Mouse (Mus musculus) lung, postnatal 0 days (tissue): Measurements from ENCODE around the gene Sox5. TPM values are rescaled to one million over a fixed set of nuclear protein-coding genes. Genes with fewer than 3 reads are reported as not detected.

Experiments used
- ATAC-seq: fragments of 200-750 bp; cut with Nextera tagmentation; 2 replicates; pipeline ENCODE4 v1.8.0; 2017; ENCODE audit warnings: moderate library complexity
- DNase-seq: peaks from one replicate; pipeline ENCODE4 v3.0.0-alpha.2; 2016; ENCODE audit warnings: low spot score
- H3K27ac ChIP-seq: fragments of 300-500 bp; sonication (generic); 2 replicates; pipeline ENCODE4 v1.5.1; 2014; ENCODE audit warnings: antibody characterized with exemption, mild to moderate bottlenecking, low read length, mixed read lengths
- H3K27me3 ChIP-seq: fragments of 300-500 bp; sonication (generic); replicated peaks from 2 replicates; pipeline ENCODE4 v1.6.1; 2014; ENCODE audit warnings: low read length, mixed read lengths; ENCODE audit not compliant: insufficient read depth
- H3K36me3 ChIP-seq: fragments of 300-500 bp; sonication (generic); 2 replicates; pipeline ENCODE4 v1.6.1; 2014; ENCODE audit warnings: low read length, mixed read lengths; ENCODE audit not compliant: insufficient read depth
- H3K4me1 ChIP-seq: fragments of 300-500 bp; sonication (generic); 2 replicates; pipeline ENCODE4 v1.6.1; 2014; ENCODE audit warnings: antibody characterized with exemption, low read depth, low read length, mixed read lengths; ENCODE audit not compliant: insufficient read depth
- H3K4me2 ChIP-seq: fragments of 300-500 bp; sonication (generic); replicated peaks from 2 replicates; pipeline ENCODE4 v1.6.1; 2014; ENCODE audit warnings: low read depth, mild to moderate bottlenecking, low read length, moderate library complexity, mixed read lengths
- H3K4me3 ChIP-seq: fragments of 300-500 bp; sonication (generic); 2 replicates; pipeline ENCODE4 v1.5.1; 2014; ENCODE audit warnings: low read depth, low read length
- H3K9ac ChIP-seq: fragments of 300-500 bp; sonication (generic); replicated peaks from 2 replicates; pipeline ENCODE4 v1.6.1; 2014; ENCODE audit warnings: low read depth, mild to moderate bottlenecking
- H3K9me3 ChIP-seq: fragments of 300-500 bp; sonication (generic); 2 replicates; pipeline ENCODE4 v1.6.1; 2016; ENCODE audit warnings: low read length, mixed read lengths
- CTCF ChIP-seq: IDR thresholded peaks from 2 replicates; pipeline ENCODE4 v1.5.1; 2016; ENCODE audit warnings: antibody characterized with exemption, mild to moderate bottlenecking
- EP300 ChIP-seq: IDR thresholded peaks from 2 replicates; pipeline ENCODE4 v1.6.1; 2016; ENCODE audit warnings: antibody characterized with exemption, mild to moderate bottlenecking, control low read depth
- WGBS: fragments of 180-500 bp; shearing (Covaris S2); extraction: QIAGEN DNeasy Blood & Tissue Kit; methylation state at CpG from one replicate; pipeline ENCODE4 v1.1.7; 2014; 5-methylcytosine and 5-hydroxymethylcytosine counted together
- polyA plus RNA-seq: library from polyadenylated mRNA; unstranded; fragments of >200 nt; fragmentation: Nextera tagmentation; extraction: Ambion mirVana; gene quantifications from 2 replicates; pipeline ENCODE4 v1.2.1, GENCODE M21; 2015

Sox5 gene
- polyA plus RNA-seq, 1 experiment from 2014 or later: 9.8 TPM

DNA sequence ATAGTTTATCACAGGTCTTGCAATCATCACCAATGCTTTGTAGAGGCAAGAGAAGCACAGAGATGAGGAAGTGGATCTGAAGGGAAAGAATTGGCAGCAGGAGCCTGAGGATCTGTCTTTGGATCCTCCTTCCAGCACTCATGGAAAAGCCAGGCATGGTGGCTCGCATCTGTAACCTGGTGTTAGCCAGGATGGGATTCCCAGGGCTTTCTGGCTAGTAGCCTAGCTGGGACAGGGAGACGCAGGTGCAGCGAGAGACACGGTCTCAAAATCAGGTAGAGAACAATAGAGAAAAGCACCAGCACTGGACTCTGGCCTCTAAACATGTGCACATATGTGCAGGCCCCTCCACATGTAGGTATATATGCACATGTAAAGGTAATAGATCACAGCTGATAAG is 330.1 kb downstream of the Sox5 start:
- no peak for TF ChIP-seq CTCF
- TF ChIP-seq EP300: no peak
- 84% methylated on average over 4 of the region's 4 CpGs for WGBS
- Histone ChIP-seq H3K4me3 (no peak overlapping the region), H3K9me3 (no peaks in the 10 kb centered on the region), H3K4me2 (no peak overlapping the region), H3K9ac (no peak overlapping the region), H3K27me3 (no peaks in the 10 kb centered on the region), H3K4me1 (no peaks in the 10 kb centered on the region), H3K27ac (no peak overlapping the region), H3K36me3 (no peaks in the 10 kb centered on the region)
- ATAC-seq (no peak), DNase-seq (no peak)

DNA sequence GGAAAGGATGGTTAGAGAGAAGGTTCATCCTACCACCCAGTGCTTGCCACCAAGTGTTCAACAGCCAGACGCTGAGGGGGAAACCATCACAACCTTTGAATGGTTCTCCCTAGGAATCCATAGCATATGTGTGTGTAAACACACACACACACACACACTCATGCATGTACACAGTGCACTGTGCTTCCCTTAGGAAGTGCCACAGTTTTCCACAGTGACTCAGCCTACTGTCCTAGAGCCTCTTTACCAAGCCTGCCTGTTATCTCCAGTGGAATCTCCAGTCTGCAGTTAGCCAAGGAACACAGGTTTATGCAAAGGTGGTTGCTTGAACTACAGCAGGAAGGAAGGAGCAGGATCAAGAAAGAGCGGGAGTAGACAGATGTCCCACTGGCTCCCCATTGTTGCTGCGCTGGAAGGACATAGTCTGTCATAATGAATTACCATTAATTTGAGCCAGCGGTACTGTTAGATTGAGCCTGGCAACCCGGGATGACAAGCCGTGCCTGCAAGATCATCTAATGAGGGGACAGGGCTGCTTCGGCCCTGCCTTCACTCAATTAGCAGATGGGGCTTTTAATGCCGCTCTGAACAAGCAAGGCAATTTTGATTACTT is 335.9 kb downstream of the Sox5 start:
- no peak overlapping the region for H3K27ac ChIP-seq
- TF ChIP-seq EP300 (no peak), CTCF (no peak)
- DNase-seq: no peak
- H3K27me3 ChIP-seq: no peaks in the 10 kb centered on the region
- 67% methylated on average over 8 of the region's 8 CpGs for WGBS
- ATAC-seq: no peak
- no peaks in the 10 kb centered on the region for H3K4me1 ChIP-seq
- H3K4me3 ChIP-seq: no peak overlapping the region
- no peaks in the 10 kb centered on the region for H3K36me3 ChIP-seq
- no peaks in the 10 kb centered on the region for H3K9me3 ChIP-seq
- no peak overlapping the region for H3K4me2 ChIP-seq
- no peak overlapping the region for H3K9ac ChIP-seq

DNA sequence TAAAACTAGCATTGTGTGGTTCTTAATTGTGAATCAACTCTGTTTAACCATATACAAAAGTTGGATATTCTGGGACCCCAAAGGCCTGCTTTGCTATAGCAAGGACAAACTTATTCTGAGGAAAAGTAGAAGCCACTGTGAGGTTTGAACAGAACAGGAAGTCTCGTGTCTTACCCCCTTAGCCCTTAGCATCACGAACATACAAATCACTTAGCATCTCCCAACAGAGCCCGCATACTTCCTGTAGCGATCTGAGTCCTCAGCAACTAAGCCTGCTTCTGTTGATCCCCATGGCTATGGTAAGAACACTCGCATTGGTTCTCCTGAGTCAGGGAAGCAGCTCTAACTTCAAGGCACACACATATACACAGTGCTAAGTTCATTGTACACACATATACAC is 337.4 kb downstream of the Sox5 start:
- WGBS: 67% methylated on average over 5 of the region's 5 CpGs
- H3K4me1 ChIP-seq: no peaks in the 10 kb centered on the region
- no peak for ATAC-seq
- H3K4me2 ChIP-seq: no peak overlapping the region
- no peak overlapping the region for H3K4me3 ChIP-seq
- no peak for TF ChIP-seq EP300
- no peak for TF ChIP-seq CTCF
- no peaks in the 10 kb centered on the region for H3K9me3 ChIP-seq
- H3K27me3 ChIP-seq: no peaks in the 10 kb centered on the region
- no peak overlapping the region for H3K27ac ChIP-seq
- H3K9ac ChIP-seq: no peak overlapping the region
- no peak for DNase-seq
- H3K36me3 ChIP-seq: no peaks in the 10 kb centered on the region

DNA sequence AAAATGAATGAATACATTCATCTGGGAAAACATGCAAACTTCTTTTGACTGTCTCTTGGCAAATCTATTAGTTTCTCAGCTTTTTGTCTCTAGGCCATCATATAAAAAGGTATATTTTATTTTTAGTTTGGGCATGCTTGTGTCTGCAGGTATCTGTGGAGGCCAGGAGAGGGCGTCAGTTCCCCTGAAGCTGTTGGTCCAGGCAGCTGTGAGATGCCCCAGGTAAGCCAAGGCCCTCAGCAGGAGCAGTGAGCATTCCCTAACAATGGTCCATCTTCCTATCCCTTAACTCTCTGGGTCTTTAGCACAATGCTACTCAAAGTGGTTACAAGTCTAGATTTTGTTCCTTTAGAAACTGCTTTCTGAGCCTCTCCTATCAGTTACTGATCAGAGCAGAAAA is 338.1 kb downstream of the Sox5 start:
- no peaks in the 10 kb centered on the region for H3K4me1 ChIP-seq
- ATAC-seq (no peak), DNase-seq (no peak)
- H3K9ac ChIP-seq: no peak overlapping the region
- H3K4me2 ChIP-seq: no peak overlapping the region
- no peaks in the 10 kb centered on the region for H3K9me3 ChIP-seq
- H3K4me3 ChIP-seq: no peak overlapping the region
- H3K27ac ChIP-seq: no peak overlapping the region
- no peak for TF ChIP-seq CTCF
- no peak for TF ChIP-seq EP300
- H3K36me3 ChIP-seq: no peaks in the 10 kb centered on the region
- H3K27me3 ChIP-seq: no peaks in the 10 kb centered on the region
- WGBS: 65% methylated on average over 1 of the region's 1 CpGs

DNA sequence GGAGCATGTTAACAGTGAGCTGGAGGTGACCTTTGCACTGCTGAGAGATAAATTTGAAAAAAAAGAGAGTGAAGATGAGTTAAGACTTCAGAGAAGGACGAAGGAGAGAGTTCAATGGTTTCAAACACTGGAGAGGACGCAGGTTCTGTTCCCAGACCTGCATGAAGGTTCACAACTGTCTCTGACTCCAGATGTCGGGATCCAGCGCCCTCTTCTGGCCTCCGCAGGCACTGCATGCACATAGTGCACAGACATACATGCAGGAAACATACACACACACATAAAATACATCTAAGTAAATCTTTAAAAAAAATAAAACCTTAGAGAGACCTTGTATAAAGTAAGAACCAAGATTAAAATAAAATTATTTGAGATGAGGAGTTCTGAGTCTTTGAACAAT is 352.5 kb downstream of the Sox5 start:
- Histone ChIP-seq H3K27me3 (no peaks in the 10 kb centered on the region), H3K4me2 (no peak overlapping the region), H3K9me3 (no peaks in the 10 kb centered on the region), H3K27ac (no peak overlapping the region), H3K4me3 (no peak overlapping the region), H3K4me1 (no peaks in the 10 kb centered on the region), H3K36me3 (no peaks in the 10 kb centered on the region), H3K9ac (no peak overlapping the region)
- no peak for ATAC-seq
- no peak for DNase-seq
- WGBS: 73% methylated on average over 5 of the region's 5 CpGs
- TF ChIP-seq EP300: no peak
- TF ChIP-seq CTCF: peak; percentile 22; the same call in 1 of the 2 replicates

DNA sequence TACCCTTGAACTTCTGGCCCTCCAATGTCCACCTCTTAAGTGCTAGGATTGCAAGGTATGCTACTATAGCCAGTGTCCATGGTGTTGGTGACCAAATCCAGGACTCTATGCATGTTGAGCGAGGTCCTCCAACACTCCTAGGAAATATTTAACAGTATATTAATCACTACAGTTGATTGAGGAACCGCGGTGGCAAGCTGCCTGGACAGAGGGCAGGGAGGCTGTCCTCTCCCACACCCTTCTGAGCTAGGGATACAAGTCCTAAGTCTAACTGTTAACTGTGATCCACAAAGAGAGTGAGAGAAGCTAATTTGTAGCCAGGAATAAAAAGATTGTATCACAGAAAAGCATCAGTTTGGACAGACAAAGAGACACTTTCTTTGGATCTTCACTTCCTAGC is 373.7 kb downstream of the Sox5 start:
- Histone ChIP-seq H3K27ac (no peak overlapping the region), H3K4me2 (no peak overlapping the region), H3K36me3 (no peaks in the 10 kb centered on the region), H3K9me3 (no peaks in the 10 kb centered on the region), H3K9ac (no peak overlapping the region), H3K27me3 (no peaks in the 10 kb centered on the region), H3K4me1 (0 out of 2 replicates have a peak, but pooled peaks cover 3% of the 10 kb centered on the region), H3K4me3 (no peak overlapping the region)
- TF ChIP-seq CTCF (no peak), EP300 (no peak)
- no peak for DNase-seq
- ATAC-seq: no peak
- 48% methylated on average over 3 of the region's 3 CpGs for WGBS

DNA sequence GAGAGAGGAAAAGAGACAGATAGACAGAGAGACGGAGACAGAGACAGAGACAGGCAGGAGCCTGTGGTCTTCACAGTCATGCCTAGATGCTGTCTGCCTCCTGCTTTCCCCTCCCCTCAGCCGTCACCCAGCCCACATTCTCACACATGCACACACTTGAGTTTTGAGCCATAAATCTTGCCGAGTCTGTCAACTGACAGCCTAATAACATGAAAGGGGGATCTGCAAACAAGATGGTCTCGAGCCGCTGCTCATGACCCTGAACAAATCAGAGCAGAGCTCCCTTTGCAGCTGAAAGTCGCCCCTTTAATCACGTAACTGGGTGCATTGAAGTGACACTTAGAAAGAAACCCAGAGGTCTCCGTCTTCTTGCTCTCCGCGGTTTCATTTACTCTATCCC is 383.7 kb downstream of the Sox5 start:
- no peak overlapping the region for H3K9ac ChIP-seq
- H3K27me3 ChIP-seq: no peaks in the 10 kb centered on the region
- no peaks in the 10 kb centered on the region for H3K36me3 ChIP-seq
- peak overlapping the region; percentile 17; the same call in 1 of the 2 replicates for H3K4me2 ChIP-seq
- DNase-seq (no peak), ATAC-seq (no peak)
- H3K27ac ChIP-seq: no peak overlapping the region
- H3K9me3 ChIP-seq: no peaks in the 10 kb centered on the region
- H3K4me3 ChIP-seq: no peak overlapping the region
- 21% methylated on average over 10 of the region's 10 CpGs for WGBS
- no peaks in the 10 kb centered on the region for H3K4me1 ChIP-seq
- TF ChIP-seq EP300: no peak
